Mouse (Mus musculus) monocyte, adult 2 months (primary cell): Measurements from ENCODE around the gene Prmt1.

Experiments used
- DNase-seq, 2 experiments: peaks; one replicate each; pipeline ENCODE4 v3.0.0; 2022; ENCODE audit warnings: low spot score in 2 of 2, low read depth in 1 of 2

The Prmt1 gene

GRCm38 (mm10) chr7:44983944-44984832 is 2.2 kb downstream of the Prmt1 start:
- no peak for DNase-seq

- peak; percentile 66 to 78 for DNase-seq
These were observed 3.3 kb downstream of the Prmt1 start for GRCm38 (mm10) chr7:44983085-44983484.

GRCm38 (mm10) chr7:44981539-44981938 is 4.8 kb downstream of the Prmt1 start:
- DNase-seq = no peak

GRCm38 (mm10) chr7:44978300-44978699 is 8.1 kb downstream of the Prmt1 start:
- DNase-seq = no peak

GRCm38 (mm10) chr7:44975117-44975419 is 11.3 kb downstream of the Prmt1 start:
- no peak for DNase-seq

- peak in 1 of 2 experiments; percentile 47 for DNase-seq
These were observed 11.8 kb downstream of the Prmt1 start, which contains the start of gene Cpt1c for GRCm38 (mm10) chr7:44974383-44975116. Cpt1c (minus strand) TSS chr7:44974851.

GRCm38 (mm10) chr7:44973415-44974130 is 12.8 kb downstream of the Prmt1 start:
- no peak for DNase-seq

- DNase-seq = no peak
These were observed 15.2 kb downstream of the Prmt1 start for GRCm38 (mm10) chr7:44971142-44971541.

- peak in 1 of 2 experiments; percentile 43 for DNase-seq
These were observed 16.1 kb downstream of the Prmt1 start for GRCm38 (mm10) chr7:44970231-44970691.

GRCm38 (mm10) chr7:44966638-44967037 is 19.7 kb downstream of the Prmt1 start:
- DNase-seq = no peak

GRCm38 (mm10) chr7:44965975-44966374 is 20.4 kb downstream of the Prmt1 start:
- no peak for DNase-seq

- no peak for DNase-seq
These were observed 21.4 kb downstream of the Prmt1 start for GRCm38 (mm10) chr7:44964990-44965389.

GRCm38 (mm10) chr7:44962831-44963230 is 23.5 kb downstream of the Prmt1 start:
- no peak for DNase-seq

- no peak for DNase-seq
These were observed 24.0 kb downstream of the Prmt1 start for GRCm38 (mm10) chr7:44962337-44962736.

GRCm38 (mm10) chr7:44960512-44960910 is 25.9 kb downstream of the Prmt1 start:
- DNase-seq = no peak

- DNase-seq = no peak
These were observed 26.4 kb downstream of the Prmt1 start for GRCm38 (mm10) chr7:44959874-44960511.

- DNase-seq = no peak
These were observed 27.1 kb downstream of the Prmt1 start for GRCm38 (mm10) chr7:44959281-44959680.

- DNase-seq = no peak
These were observed 28.2 kb downstream of the Prmt1 start for GRCm38 (mm10) chr7:44958208-44958607.

GRCm38 (mm10) chr7:44957183-44957835 is 29.1 kb downstream of the Prmt1 start:
- no peak for DNase-seq

GRCm38 (mm10) chr7:44956266-44956665 is 30.1 kb downstream of the Prmt1 start:
- no peak for DNase-seq
